Mouse (Mus musculus) CH12.LX (cell line): ENCODE measurements around the gene Cbx4.

ENCODE experiments used
- CHD2 ChIP-seq: IDR thresholded peaks from 2 replicates; pipeline ENCODE4 v1.6.1; 2011; ENCODE audit warnings: low read length, improper control_type of control experiment
- ELF1 ChIP-seq: IDR thresholded peaks from 2 replicates; pipeline ENCODE4 v1.6.1; 2014; ENCODE audit warnings: low read depth, mild to moderate bottlenecking, inconsistent platforms, low read length, improper control_type of control experiment
- EP300 ChIP-seq: IDR thresholded peaks from 2 replicates; pipeline ENCODE4 v1.6.1; 2011; ENCODE audit warnings: low read length, improper control_type of control experiment
- KAT2A ChIP-seq: IDR thresholded peaks from 2 replicates; pipeline ENCODE4 v1.6.1; 2012; ENCODE audit warnings: low read length, improper control_type of control experiment, inconsistent platforms; ENCODE audit not compliant: insufficient replicate concordance
- MXI1 ChIP-seq: IDR thresholded peaks from 2 replicates; pipeline ENCODE4 v1.6.1; 2011; ENCODE audit warnings: mild to moderate bottlenecking, low read depth, low read length, improper control_type of control experiment
- NRF1 ChIP-seq: IDR thresholded peaks from 2 replicates; pipeline ENCODE4 v1.6.1; 2014; ENCODE audit warnings: low read depth, mild to moderate bottlenecking, inconsistent platforms, low read length, improper control_type of control experiment, moderate library complexity

- TF ChIP-seq ELF1, result no peak
- no peak for TF ChIP-seq MXI1
- TF ChIP-seq EP300, result no peak
- no peak for TF ChIP-seq NRF1
- TF ChIP-seq KAT2A, result no peak
- no peak for TF ChIP-seq CHD2
Measured at GRCm38 (mm10) chr11:119124536-119124935, 38.5 kb upstream of the Cbx4 start.
